ENCODE assay signal across 8 mouse cellular contexts in genomic region chr3:142620956-142621562, GRCm38 (mm10). TPM values are rescaled to one million over a fixed set of nuclear protein-coding genes. Genes with fewer than 3 reads are reported as not detected.
A peak's percentile ranks its signal among the peaks of the same experiment; 100 is the strongest.
DNase-seq lines count a peak whose midpoint lies in the region; ATAC-seq and TF ChIP-seq lines count a peak whose summit lies in the region.

No protein-coding gene starts in this region.

- no peaks in the 10 kb centered on the region for H3K27me3 ChIP-seq in heart, embryonic 10.5 days (ENCODE audit: insufficient read depth, poor library complexity, severe bottlenecking)
- H3K27me3 ChIP-seq in MEL (ENCODE audit: control insufficient read depth in 1 of 2, insufficient read depth in 2 of 2, low read length in 2 of 2) = peaks cover 0 to 2% of the 10 kb centered on the region in 2 experiments; a peak in 2 of 4 replicates
- H3K27me3 ChIP-seq in heart, postnatal 0 days (ENCODE audit: control insufficient read depth, insufficient read depth, low read length) = no peaks in the 10 kb centered on the region
- H3K27me3 ChIP-seq in forebrain, embryonic 14.5 days (replicated peaks; ENCODE audit: control insufficient read depth, insufficient read depth, low read length) = no peaks in the 10 kb centered on the region

- ATAC-seq in heart, postnatal 0 days (ENCODE audit: insufficient read depth, low read depth) = no peak
- peak; percentile 83 for ATAC-seq in megakaryocyte-erythroid progenitor cell, adult 5-6 weeks (replicated peaks; ENCODE audit: low FRiP score, low TSS enrichment, poor library complexity, severe bottlenecking)
- no peak for ATAC-seq in forebrain, embryonic 14.5 days

- H3K4me3 ChIP-seq in heart, embryonic 10.5 days = no peak overlapping the region
- H3K4me3 ChIP-seq in MEL (ENCODE audit: control insufficient read depth in 1 of 2, insufficient read depth in 1 of 2, low read depth in 2 of 2, low read length in 2 of 2) = peak overlapping the region; percentile 74 to 88
- peak overlapping the region; percentile 41 for H3K4me3 ChIP-seq in heart, postnatal 0 days (ENCODE audit: low read depth, low read length)
- H3K4me3 ChIP-seq in forebrain, embryonic 14.5 days (ENCODE audit: low read depth, low read length) = no peak overlapping the region

- peak; percentile 9 to 70 (median 37); a peak in 3 of 6 replicates for TF ChIP-seq CTCF in MEL (IDR thresholded peaks at IDR 0.05 in 2 of 3, conservative IDR thresholded peaks at IDR 0.05 in 1 of 3; ENCODE audit: control insufficient read depth in 1 of 3, insufficient read depth in 1 of 3, low read depth in 2 of 3, low read length in 3 of 3, poor library complexity in 1 of 3, severe bottlenecking in 1 of 3)
- TF ChIP-seq CTCF in heart, postnatal 0 days (IDR thresholded peaks at IDR 0.05; ENCODE audit: low read depth) = peak; percentile 55

- peak overlapping the region; percentile 67 for H3K4me2 ChIP-seq in heart, postnatal 0 days (ENCODE audit: low read depth, low read length)
- H3K4me2 ChIP-seq in forebrain, embryonic 14.5 days (ENCODE audit: low read length) = no peak overlapping the region

- no peak for TF ChIP-seq EP300 in MEL (IDR thresholded peaks at IDR 0.05; ENCODE audit: low read depth in 1 of 2, low read length in 2 of 2)
- TF ChIP-seq EP300 in heart, postnatal 0 days (IDR thresholded peaks at IDR 0.05; ENCODE audit: low read depth) = no peak

- TF ChIP-seq POLR2A in MEL (IDR thresholded peaks at IDR 0.05; ENCODE audit: control insufficient read depth in 1 of 2, insufficient read depth in 1 of 2, low read depth in 1 of 2, low read length in 2 of 2, poor library complexity in 1 of 2) = no peak

- H3K4me1 ChIP-seq in heart, embryonic 10.5 days = no peaks in the 10 kb centered on the region
- H3K4me1 ChIP-seq in MEL (ENCODE audit: control insufficient read depth in 1 of 2, insufficient read depth in 2 of 2, low read length in 2 of 2) = peaks cover 0 to 5% of the 10 kb centered on the region in 2 experiments; a peak in 2 of 4 replicates
- 0 out of 2 replicates have a peak, but pooled peaks cover 6% of the 10 kb centered on the region for H3K4me1 ChIP-seq in heart, postnatal 0 days (ENCODE audit: control insufficient read depth, insufficient read depth)
- no peaks in the 10 kb centered on the region for H3K4me1 ChIP-seq in forebrain, embryonic 14.5 days (ENCODE audit: control insufficient read depth, insufficient read depth, low read length)

- peak overlapping the region; percentile 19 for H3K9ac ChIP-seq in MEL (ENCODE audit: control insufficient read depth, low read depth, low read length, poor library complexity, severe bottlenecking)
- peak overlapping the region; percentile 50; the same call in 1 of the 2 replicates for H3K9ac ChIP-seq in heart, postnatal 0 days (replicated peaks; ENCODE audit: low read depth, low read length)
- H3K9ac ChIP-seq in forebrain, embryonic 14.5 days (ENCODE audit: low read length) = no peak overlapping the region

- no peak overlapping the region for H3K27ac ChIP-seq in heart, embryonic 10.5 days
- no peak overlapping the region for H3K27ac ChIP-seq in MEL (ENCODE audit: control insufficient read depth, low read depth, low read length)
- peak overlapping the region; percentile 65 for H3K27ac ChIP-seq in heart, postnatal 0 days (ENCODE audit: low read depth)
- no peak overlapping the region for H3K27ac ChIP-seq in forebrain, embryonic 14.5 days (ENCODE audit: low read depth, low read length)

- peak; percentile 63 for TF ChIP-seq RAD21 in MEL (IDR thresholded peaks at IDR 0.05; ENCODE audit: low read depth, low read length)

- H3K9me3 ChIP-seq in heart, embryonic 10.5 days = no peaks in the 10 kb centered on the region
- no peaks in the 10 kb centered on the region for H3K9me3 ChIP-seq in MEL (replicated peaks; ENCODE audit: insufficient read depth, low read length)
- no peaks in the 10 kb centered on the region for H3K9me3 ChIP-seq in heart, postnatal 0 days (replicated peaks; ENCODE audit: control insufficient read depth, low read length)
- H3K9me3 ChIP-seq in forebrain, embryonic 14.5 days (replicated peaks; ENCODE audit: control insufficient read depth, low read length) = no peaks in the 10 kb centered on the region

- WGBS in heart, embryonic 10.5 days = 50% methylated on average over 3 of the region's 3 CpGs
- whole genome bisulfite sequencing in heart, postnatal 0 days = 44% methylated on average over 3 of the region's 3 CpGs
- 53% methylated on average over 3 of the region's 3 CpGs for WGBS in forebrain, embryonic 14.5 days

- no peaks in the 10 kb centered on the region for H3K36me3 ChIP-seq in heart, embryonic 10.5 days
- H3K36me3 ChIP-seq in MEL (ENCODE audit: control insufficient read depth in 1 of 2, insufficient read depth in 2 of 2, low read length in 2 of 2) = peaks cover 0 to 5% of the 10 kb centered on the region in 2 experiments; a peak in 2 of 4 replicates
- H3K36me3 ChIP-seq in heart, postnatal 0 days (replicated peaks; ENCODE audit: control insufficient read depth, insufficient read depth, low read length) = no peaks in the 10 kb centered on the region
- no peaks in the 10 kb centered on the region for H3K36me3 ChIP-seq in forebrain, embryonic 14.5 days (ENCODE audit: control insufficient read depth, insufficient read depth, low read length)

- no peaks in the 10 kb centered on the region for H3K79me2 ChIP-seq in MEL (ENCODE audit: control insufficient read depth, insufficient read depth, low read length, poor library complexity)

- DNase-seq in heart, adult 18-20 months = peak; percentile 41 to 42
- no peak for DNase-seq in heart, embryonic 10.5 days (ENCODE audit: low spot score)
- peak; percentile 71 for DNase-seq in MEL (ENCODE audit: low read depth, low spot score)
- DNase-seq in heart, postnatal 0 days (ENCODE audit: low spot score) = peak; percentile 50
- DNase-seq in cerebellum, postnatal 36 days = no peak
- no peak for DNase-seq in forebrain, embryonic 14.5 days (ENCODE audit: low spot score)
- DNase-seq in urinary bladder, adult 18-20 months (ENCODE audit: low spot score in 2 of 2) = no peak

TF ChIP-seq in MEL, 35 proteins besides CTCF, POLR2A, EP300 and RAD21:
- TF ChIP-seq POLR2AphosphoS5 (IDR thresholded peaks at IDR 0.05; ENCODE audit: borderline replicate concordance, low read depth, low read length) (no peak), SIN3A (IDR thresholded peaks at IDR 0.05; ENCODE audit: low read length) (peak; percentile 53; the same call in 1 of the 2 replicates), POLR2AphosphoS2 (IDR thresholded peaks at IDR 0.05; ENCODE audit: low read length) (no peak), SMC3 (IDR thresholded peaks at IDR 0.05; ENCODE audit: low read depth, low read length) (peak; percentile 51)
TF ChIP-seq in MEL: peak in this region for 2.

RNA-seq across cellular contexts. Expression of gene Gbp2, which starts 0.7 kb away (rescaled TPM):
- total RNA-seq in heart, adult 18-20 months (2021) = 10 to 100 TPM; 11.5 to 24.6 TPM
- polyA plus RNA-seq in heart, embryonic 10.5 days (2016; fragmentation: Nextera tagmentation; extraction: Ambion mirVana) = 0.32 and 0.53 TPM in 2 replicates
- 0.04 TPM in 1 of 2 replicates, not detected in the other for total RNA-seq in MEL (2012; rRNA removed)
- under 1 TPM in 1 of 2 experiments, not detected in 1; 0.03 TPM for polyA plus RNA-seq in MEL (2012; ENCODE audit: insufficient read depth in 1 of 2, insufficient read length in 2 of 2, low read depth in 1 of 2, low replicate concordance in 2 of 2, missing spikeins in 1 of 2)
- total RNA-seq in heart, postnatal 0 days (2014; rRNA removed; ENCODE audit: low replicate concordance) = 6.6 and 17.2 TPM in 2 replicates
- polyA plus RNA-seq in heart, postnatal 0 days (2015; fragmentation: Nextera tagmentation; extraction: Ambion mirVana) = 3.0 and 3.6 TPM in 2 replicates
- 2.4 and 2.6 TPM in 2 replicates for total RNA-seq in megakaryocyte-erythroid progenitor cell, adult 5-6 weeks (2014; fragmentation: Nextera tagmentation)
- 9.7 and 11.4 TPM in 2 replicates for total RNA-seq in megakaryocyte-erythroid progenitor cell, adult 5-6 weeks (2017)
- 0.33 and 0.63 TPM in 2 replicates for polyA plus RNA-seq in forebrain, embryonic 14.5 days (2014; fragmentation: Nextera tagmentation; extraction: Ambion mirVana)

RNA-seq across cellular contexts. Expression of gene Gbp2b, which starts 26.4 kb away (rescaled TPM):
- total RNA-seq in heart, adult 18-20 months (2021) = under 1 TPM; 0.27 to 0.41 TPM
- polyA plus RNA-seq in heart, embryonic 10.5 days (2016; fragmentation: Nextera tagmentation; extraction: Ambion mirVana) = not detected in 2 replicates
- total RNA-seq in MEL (2012; rRNA removed) = not detected in 2 replicates
- polyA plus RNA-seq in MEL (2012; ENCODE audit: insufficient read depth in 1 of 2, insufficient read length in 2 of 2, low read depth in 1 of 2, low replicate concordance in 2 of 2, missing spikeins in 1 of 2) = not detected
- not detected in 2 replicates for total RNA-seq in heart, postnatal 0 days (2014; rRNA removed; ENCODE audit: low replicate concordance)
- not detected in 2 replicates for polyA plus RNA-seq in heart, postnatal 0 days (2015; fragmentation: Nextera tagmentation; extraction: Ambion mirVana)
- total RNA-seq in megakaryocyte-erythroid progenitor cell, adult 5-6 weeks (2014; fragmentation: Nextera tagmentation) = not detected in 2 replicates
- total RNA-seq in megakaryocyte-erythroid progenitor cell, adult 5-6 weeks (2017) = not detected in 2 replicates
- polyA plus RNA-seq in forebrain, embryonic 14.5 days (2014; fragmentation: Nextera tagmentation; extraction: Ambion mirVana) = not detected in 2 replicates

Comparison
In these comparisons a context has a peak if more than half of its experiments do, and no peak if none do; other contexts are left out.
1. DNase-seq: peak in heart, adult 18-20 months (2 of 2), MEL (single experiment) and heart, postnatal 0 days (single experiment); none in heart, embryonic 10.5 days (single experiment), cerebellum, postnatal 36 days (0 of 2), forebrain, embryonic 14.5 days (single experiment) and urinary bladder, adult 18-20 months (0 of 2).
2. H3K4me3 ChIP-seq: peak in MEL (2 of 2) and heart, postnatal 0 days (single experiment); none in heart, embryonic 10.5 days (single experiment) and forebrain, embryonic 14.5 days (single experiment).